Mouse (Mus musculus) thymus, adult 2 months (tissue): ENCODE data around the gene Olfr272. TPM values are rescaled to one million over a fixed set of nuclear protein-coding genes. Genes with fewer than 3 reads are reported as not detected.

Experiments used
- DNase-seq: peaks from one replicate; pipeline ENCODE4 v3.0.0; 2021
- H3K27ac ChIP-seq: fragments of 200-500 bp; 2 replicates; pipeline ENCODE4 v1.5.1; 2012; ENCODE audit warnings: low read length, control low read depth; ENCODE audit not compliant: control insufficient read depth, insufficient read depth
- H3K27me3 ChIP-seq: fragments of 200-500 bp; 2 replicates; pipeline ENCODE4 v1.6.1; 2012; ENCODE audit warnings: mild to moderate bottlenecking, low read length, moderate library complexity, mixed read lengths; ENCODE audit not compliant: control insufficient read depth, insufficient read depth
- H3K36me3 ChIP-seq: fragments of 200-500 bp; 2 replicates; pipeline ENCODE4 v1.6.1; 2012; ENCODE audit warnings: mild to moderate bottlenecking, low read length, moderate library complexity; ENCODE audit not compliant: control insufficient read depth, insufficient read depth
- H3K4me1 ChIP-seq: fragments of 200-500 bp; replicated peaks from 2 replicates; pipeline ENCODE4 v1.6.1; 2012; ENCODE audit warnings: low read length; ENCODE audit not compliant: control insufficient read depth, insufficient read depth
- H3K4me3 ChIP-seq: fragments of 200-500 bp; 2 replicates; pipeline ENCODE4 v1.5.1; 2012; ENCODE audit warnings: mild to moderate bottlenecking, low read length, control low read depth, moderate library complexity; ENCODE audit not compliant: control insufficient read depth, insufficient read depth
- CTCF ChIP-seq: fragments of 200-500 bp; IDR thresholded peaks from 2 replicates; pipeline ENCODE4 v1.5.1; 2012; ENCODE audit warnings: mild to moderate bottlenecking, control low read depth, low read length, moderate library complexity, borderline replicate concordance; ENCODE audit not compliant: control insufficient read depth, poor library complexity, insufficient read depth; ENCODE audit errors: extremely low read depth
- POLR2A ChIP-seq: fragments of 200-500 bp; IDR thresholded peaks from 2 replicates; pipeline ENCODE4 v1.6.1; 2012; ENCODE audit warnings: mild to moderate bottlenecking, low read length, control low read depth, moderate library complexity; ENCODE audit not compliant: control insufficient read depth, poor library complexity, insufficient read depth; ENCODE audit errors: extremely low read depth
- WGBS: fragments of 180-500 bp; shearing (Covaris S2); methylation state at CpG from one replicate; pipeline ENCODE4 v1.1.7; 2018; 5-methylcytosine and 5-hydroxymethylcytosine counted together
- polyA plus RNA-seq: library from polyadenylated mRNA; depleted of rRNA; stranded (reverse); fragments of >200 nt; gene quantifications from 2 replicates; pipeline ENCODE4 v1.2.3, GENCODE M21; 2012; rRNA removed

Olfr272 gene
- polyA plus RNA-seq, 1 experiment: not detected

- Histone ChIP-seq H3K36me3 (no peaks in the 10 kb centered on the region), H3K4me1 (no peaks in the 10 kb centered on the region), H3K27ac (no peak overlapping the region), H3K4me3 (no peak overlapping the region), H3K27me3 (no peaks in the 10 kb centered on the region)
- TF ChIP-seq CTCF (no peak), POLR2A (no peak)
- no peak for DNase-seq
- WGBS: 26% methylated on average over 6 of the region's 6 CpGs
Measured at GRCm38 (mm10) chr4:52916659-52917310, 2.2 kb downstream of the Olfr272 start.

GRCm38 (mm10) chr4:52912409-52912808, 6.6 kb downstream of the Olfr272 start:
- Histone ChIP-seq H3K27me3 (no peaks in the 10 kb centered on the region), H3K27ac (no peak overlapping the region), H3K36me3 (no peaks in the 10 kb centered on the region), H3K4me1 (no peaks in the 10 kb centered on the region), H3K4me3 (no peak overlapping the region)
- WGBS: 87% methylated on average over 3 of the region's 3 CpGs
- DNase-seq: no peak
- TF ChIP-seq CTCF (no peak), POLR2A (no peak)

- 70% methylated on average over 3 of the region's 3 CpGs for WGBS
- no peak overlapping the region for H3K4me3 ChIP-seq
- H3K27ac ChIP-seq: no peak overlapping the region
- DNase-seq: no peak
- no peaks in the 10 kb centered on the region for H3K27me3 ChIP-seq
- no peak for TF ChIP-seq POLR2A
- TF ChIP-seq CTCF: no peak
- no peaks in the 10 kb centered on the region for H3K4me1 ChIP-seq
- no peaks in the 10 kb centered on the region for H3K36me3 ChIP-seq
Measured at GRCm38 (mm10) chr4:52909542-52909941, 9.4 kb downstream of the Olfr272 start.

- no peak overlapping the region for H3K4me3 ChIP-seq
- 93% methylated on average over 9 of the region's 9 CpGs for WGBS
Measured at GRCm38 (mm10) chr4:52864156-52864555, 54.8 kb downstream of the Olfr272 start.

More at GRCm38 (mm10) chr4:52864156-52864555, 54.8 kb downstream of the Olfr272 start:
- no peak for TF ChIP-seq POLR2A
- TF ChIP-seq CTCF: no peak
- Histone ChIP-seq H3K36me3 (no peaks in the 10 kb centered on the region), H3K4me1 (no peaks in the 10 kb centered on the region), H3K27me3 (no peaks in the 10 kb centered on the region), H3K27ac (no peak overlapping the region)
- DNase-seq: no peak

Other genes starting within 250 kb of the Olfr272 start
- not detected in 2 replicates for gene Olfr275, start 104.6 kb downstream of the Olfr272 start, polyA plus RNA-seq
- gene Olfr273, start 59.9 kb downstream of the Olfr272 start, polyA plus RNA-seq: not detected in 2 replicates
- gene Olfr270, start 45.4 kb upstream of the Olfr272 start, polyA plus RNA-seq: not detected in 2 replicates
- gene Nipsnap3a, start 70.1 kb upstream of the Olfr272 start, polyA plus RNA-seq: not detected in 2 replicates
- 22.7 and 23.2 TPM in 2 replicates for gene Nipsnap3b, start 92.7 kb upstream of the Olfr272 start, polyA plus RNA-seq
- 13.8 and 15.4 TPM in 2 replicates for gene Abca1, start 240.7 kb upstream of the Olfr272 start, polyA plus RNA-seq